Mouse (Mus musculus): ENCODE data around the gene Chaf1a.

DNA sequence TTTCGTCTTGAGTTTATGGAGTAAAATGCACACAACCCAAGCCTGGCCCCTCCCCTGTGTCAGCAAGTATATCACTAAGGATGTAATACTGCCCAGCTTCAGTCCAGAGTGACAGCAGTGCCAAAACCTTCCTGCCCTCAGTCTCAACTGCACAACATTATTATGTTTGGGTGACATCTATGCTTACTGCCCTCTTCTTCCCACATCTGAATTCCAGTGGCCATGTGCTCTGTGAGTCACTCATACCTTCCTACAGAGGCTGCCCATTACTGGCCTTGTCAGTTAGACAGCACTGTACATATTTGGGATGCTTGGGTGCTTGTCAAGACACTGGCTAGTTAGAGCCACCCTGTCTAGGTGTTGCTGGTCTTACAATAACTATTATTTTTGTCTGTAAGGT lies 13.9 kb upstream of the Chaf1a start:
- TF ChIP-seq POLR2A (IDR thresholded peaks at IDR 0.05; ENCODE audit: low read depth, low read length) (no peak), CTCF (IDR thresholded peaks at IDR 0.05; ENCODE audit: extremely low read depth, insufficient read length, insufficient replicate concordance, low read depth, low read length) (no peak)
